Mouse (Mus musculus) cortical plate, adult 2 months (tissue): ENCODE data around the gene Lzic. TPM values are rescaled to one million over a fixed set of nuclear protein-coding genes. Genes with fewer than 3 reads are reported as not detected.

Source experiments
- H3K27ac ChIP-seq: fragments of 200-500 bp; 2 replicates; pipeline ENCODE4 v1.5.1; 2012; ENCODE audit warnings: low read length, control low read depth, inconsistent platforms; ENCODE audit not compliant: insufficient read depth
- H3K4me1 ChIP-seq: fragments of 200-500 bp; 2 replicates; pipeline ENCODE4 v1.6.1; 2011; ENCODE audit warnings: low read length; ENCODE audit not compliant: control insufficient read depth, insufficient read depth
- H3K4me3 ChIP-seq: fragments of 200-500 bp; 2 replicates; pipeline ENCODE4 v1.5.1; 2011; ENCODE audit warnings: mild to moderate bottlenecking, low read length, control low read depth; ENCODE audit not compliant: insufficient read depth
- CTCF ChIP-seq: fragments of 200-500 bp; IDR thresholded peaks from 2 replicates; pipeline ENCODE4 v1.5.1; 2011; ENCODE audit warnings: mild to moderate bottlenecking, control low read depth, low read length; ENCODE audit not compliant: insufficient read depth; ENCODE audit errors: extremely low read depth
- POLR2A ChIP-seq: fragments of 200-500 bp; IDR thresholded peaks from 2 replicates; pipeline ENCODE4 v1.6.1; 2011; ENCODE audit warnings: mild to moderate bottlenecking, low read length, control low read depth; ENCODE audit not compliant: insufficient read depth; ENCODE audit errors: extremely low read depth
- polyA plus RNA-seq: library from polyadenylated mRNA; depleted of rRNA; stranded (reverse); fragments of >200 nt; gene quantifications from 2 replicates; pipeline ENCODE4 v1.2.3, GENCODE M21; 2012; rRNA removed

Gene Lzic
- 9.0 and 9.2 TPM in 2 replicates for polyA plus RNA-seq

DNA sequence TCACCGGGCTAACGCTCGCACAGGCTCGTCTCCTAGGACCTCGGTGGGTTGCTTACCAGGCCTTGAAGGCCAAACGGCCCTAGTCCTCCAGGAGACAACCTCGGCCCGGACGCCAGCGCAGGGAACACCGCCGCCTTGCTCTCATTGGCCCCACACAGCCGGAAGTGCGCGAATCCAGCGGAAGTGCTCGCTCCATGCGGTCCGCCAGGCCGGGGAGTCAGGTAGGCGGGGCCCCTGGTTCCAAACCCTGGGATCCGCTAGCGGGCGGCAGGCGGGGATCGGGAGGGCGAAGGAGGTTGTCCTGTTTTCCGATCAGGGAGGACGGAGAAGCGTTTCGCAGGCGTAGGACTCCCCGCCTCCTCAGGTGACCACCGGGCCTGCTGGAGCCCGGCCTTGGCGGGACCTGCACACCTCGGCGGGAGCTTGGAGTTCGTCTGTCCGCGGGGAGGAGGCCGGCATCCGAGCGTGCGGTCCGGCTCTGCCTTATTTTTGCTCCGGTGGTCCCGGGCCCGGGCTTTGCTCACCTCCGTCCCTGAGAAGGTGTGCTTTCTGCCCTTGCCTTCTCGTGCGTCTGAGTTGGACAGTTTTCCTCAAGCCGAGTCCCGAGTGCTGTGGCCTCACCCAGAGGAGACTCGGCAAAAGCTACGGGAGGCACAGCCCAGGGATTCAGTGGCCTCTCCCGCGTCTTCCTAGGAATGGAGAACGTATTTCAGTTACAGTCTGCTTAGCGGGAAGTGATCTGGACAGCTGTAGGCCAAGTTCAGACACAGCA is at the start of gene Lzic, which contains the start of gene Nmnat1:
TSS of gene Lzic (plus strand) at position 177 of the 772 bp plus-strand sequence.
TSS of gene Nmnat1 (minus strand) at position 150 of the 772 bp plus-strand sequence.
- peaks cover 3% of the 10 kb centered on the region; the same call in 1 of the 2 replicates for H3K4me1 ChIP-seq
- H3K27ac ChIP-seq, result peak within 1 kb of the TSS; percentile 4; the same call in 1 of the 2 replicates
- TF ChIP-seq POLR2A (peak; percentile 38; the same call in 1 of the 2 replicates), CTCF (no peak)
- peak within 1 kb of the TSS; percentile 74 for H3K4me3 ChIP-seq

DNA sequence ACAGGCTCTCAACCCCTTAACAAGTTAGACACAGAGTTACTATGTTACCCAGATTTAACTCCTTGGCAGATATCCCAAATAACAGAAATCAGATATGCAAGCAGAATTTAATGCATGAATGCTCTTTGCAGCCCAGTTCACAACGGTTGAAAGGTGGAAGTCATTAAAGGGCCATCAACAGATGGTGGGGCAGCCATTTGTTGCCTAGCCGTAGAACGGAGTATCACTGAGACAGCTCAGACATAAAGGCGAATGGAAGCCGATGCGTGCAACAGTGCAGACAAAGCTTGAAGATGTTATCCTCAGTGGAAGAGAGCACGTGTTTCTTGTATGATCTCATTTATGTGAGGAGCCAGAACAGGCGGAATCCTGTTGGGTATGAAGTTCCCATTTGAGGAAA is 44.5 kb upstream of the Lzic start:
- H3K27ac ChIP-seq, result no peak overlapping the region
- TF ChIP-seq CTCF, result no peak
- no peak for TF ChIP-seq POLR2A
- H3K4me3 ChIP-seq, result no peak overlapping the region
- no peaks in the 10 kb centered on the region for H3K4me1 ChIP-seq

DNA sequence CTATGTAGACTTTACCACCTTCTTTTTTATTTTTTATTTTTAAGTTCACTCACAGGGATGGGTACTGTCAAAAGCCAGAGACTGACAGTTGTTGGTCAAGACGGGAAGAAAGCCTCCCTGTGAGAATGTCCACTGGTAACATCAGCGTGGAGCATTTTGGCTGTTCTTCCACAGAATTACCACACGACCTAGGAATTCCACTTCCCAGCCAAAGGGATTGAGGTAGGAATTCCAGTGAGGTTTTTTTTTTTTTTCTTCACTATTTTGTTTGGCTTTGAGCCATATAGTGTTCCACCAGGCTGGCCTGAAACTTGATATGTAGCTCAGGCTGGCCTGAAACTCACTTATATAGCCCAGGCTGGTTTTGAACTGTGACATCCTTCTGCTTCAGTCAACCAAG is 42.6 kb upstream of the Lzic start:
- TF ChIP-seq CTCF, result no peak
- no peak for TF ChIP-seq POLR2A
- no peak overlapping the region for H3K4me3 ChIP-seq
- no peak overlapping the region for H3K27ac ChIP-seq
- H3K4me1 ChIP-seq, result peaks cover 3% of the 10 kb centered on the region

DNA sequence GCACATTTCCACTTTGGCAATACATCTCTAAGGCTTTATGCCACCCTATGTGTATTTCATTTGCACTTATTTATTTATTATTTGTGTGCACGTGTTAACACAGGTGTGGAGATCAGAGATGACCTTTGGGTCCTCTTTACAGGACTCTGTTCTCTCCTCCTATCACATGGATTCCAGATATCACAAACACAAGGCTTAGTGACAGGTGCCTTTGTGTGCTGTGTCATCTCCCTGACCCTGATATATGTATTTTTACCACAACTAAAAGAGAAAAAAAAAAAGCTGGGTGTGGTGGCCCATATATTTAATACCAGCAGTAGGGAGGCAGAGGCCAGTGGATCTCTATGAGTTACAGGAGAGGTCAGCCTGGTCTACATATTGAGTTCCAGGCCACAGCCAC is 40.6 kb upstream of the Lzic start:
- Histone ChIP-seq H3K27ac (no peak overlapping the region), H3K4me3 (no peak overlapping the region; the same call in 1 of the 2 replicates), H3K4me1 (peaks cover 3% of the 10 kb centered on the region)
- TF ChIP-seq POLR2A (no peak), CTCF (no peak)

DNA sequence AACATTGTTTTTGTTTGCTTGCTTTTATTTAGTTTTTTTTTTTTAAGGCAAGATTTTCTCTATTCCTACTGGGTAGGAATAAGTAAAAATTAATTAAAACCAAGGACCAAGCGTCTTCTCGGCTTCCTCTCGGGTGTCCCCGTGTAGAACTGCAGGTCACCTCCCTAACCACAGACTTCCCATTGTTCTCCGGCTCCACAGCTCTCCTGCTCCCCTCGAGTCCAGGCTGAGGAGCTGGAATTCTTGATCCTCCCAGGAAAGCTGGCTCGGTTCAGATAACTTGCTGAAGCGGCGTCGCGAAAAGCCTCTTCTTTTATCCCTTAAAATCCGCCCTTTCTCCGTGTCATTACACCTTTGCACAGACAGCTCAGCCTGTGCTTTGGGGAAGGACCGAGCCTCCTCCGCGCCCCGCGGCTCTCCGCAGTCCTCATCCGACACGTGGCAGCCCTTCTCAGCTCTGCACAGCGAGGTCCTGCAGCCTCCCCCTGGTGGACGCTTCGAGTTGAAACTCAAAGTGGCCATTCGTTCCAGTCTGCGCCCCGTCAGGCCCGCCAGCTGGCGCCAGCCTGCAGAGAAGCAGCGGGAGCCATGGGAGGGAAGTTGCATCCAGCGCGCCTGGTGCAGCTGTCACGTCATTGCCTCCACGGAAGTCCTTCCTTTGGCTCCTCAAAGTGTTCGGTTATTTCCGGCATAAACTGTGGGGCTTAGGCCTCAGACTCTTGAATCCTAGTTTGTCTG is 39.9 kb upstream of the Lzic start:
- TF ChIP-seq POLR2A, result peak; percentile 49; the same call in 1 of the 2 replicates
- peak; percentile 68 for TF ChIP-seq CTCF
- H3K4me1 ChIP-seq, result peaks cover 3% of the 10 kb centered on the region
- H3K4me3 ChIP-seq, result peak overlapping the region; percentile 16
- no peak overlapping the region for H3K27ac ChIP-seq

- H3K27ac ChIP-seq, result no peak overlapping the region; the same call in 1 of the 2 replicates
- no peak for TF ChIP-seq CTCF
- TF ChIP-seq POLR2A, result no peak
- H3K4me3 ChIP-seq, result no peak overlapping the region
- peaks cover 3% of the 10 kb centered on the region for H3K4me1 ChIP-seq
Observed at GRCm38 (mm10) chr4:149445868-149446267, 39.2 kb upstream of the Lzic start.

- Histone ChIP-seq H3K27ac (no peak overlapping the region), H3K4me3 (no peak overlapping the region), H3K4me1 (peaks cover 3% of the 10 kb centered on the region)
- no peak for TF ChIP-seq POLR2A
- TF ChIP-seq CTCF, result no peak
Observed at GRCm38 (mm10) chr4:149446309-149446708, 38.7 kb upstream of the Lzic start.

- H3K27ac ChIP-seq, result no peak overlapping the region
- peaks cover 3% of the 10 kb centered on the region for H3K4me1 ChIP-seq
- TF ChIP-seq CTCF (no peak), POLR2A (no peak)
- H3K4me3 ChIP-seq, result no peak overlapping the region
Observed at GRCm38 (mm10) chr4:149450636-149451035, 34.4 kb upstream of the Lzic start.

GRCm38 (mm10) chr4:149453656-149454055 is 31.4 kb upstream of the Lzic start:
- Histone ChIP-seq H3K4me3 (no peak overlapping the region), H3K27ac (no peak overlapping the region), H3K4me1 (no peaks in the 10 kb centered on the region)
- peak; percentile 38 for TF ChIP-seq CTCF
- TF ChIP-seq POLR2A, result no peak

- H3K4me3 ChIP-seq, result no peak overlapping the region
- TF ChIP-seq CTCF, result no peak
- no peak for TF ChIP-seq POLR2A
- no peak overlapping the region for H3K27ac ChIP-seq
Observed at GRCm38 (mm10) chr4:149454263-149454662, 30.8 kb upstream of the Lzic start.

More at GRCm38 (mm10) chr4:149454263-149454662, 30.8 kb upstream of the Lzic start:
- no peaks in the 10 kb centered on the region for H3K4me1 ChIP-seq
